Mouse (Mus musculus): Measurements from ENCODE around the gene Pnrc2.

DNA sequence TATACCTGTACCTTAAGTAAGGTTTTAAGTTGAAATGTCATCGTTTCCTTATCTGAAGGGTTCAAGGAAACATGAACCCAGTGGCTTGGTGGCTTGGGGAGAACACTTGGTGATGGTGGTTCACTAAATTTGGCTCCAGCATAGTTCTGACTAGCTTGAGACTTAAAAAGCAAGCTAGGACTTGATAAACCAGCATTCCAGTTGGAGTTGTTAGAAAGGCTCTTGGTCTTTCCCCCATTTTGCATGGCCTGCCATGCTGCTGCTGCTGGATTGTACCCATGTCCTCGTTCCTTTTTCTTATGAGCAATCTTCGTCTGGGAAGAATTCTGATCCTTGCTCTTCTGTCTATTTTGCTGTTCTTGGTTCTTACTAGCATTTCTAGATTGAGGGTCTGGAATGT lies 1.6 kb downstream of the Pnrc2 start:
- no peak for TF ChIP-seq CTCF (IDR thresholded peaks at IDR 0.05; ENCODE audit: low read depth)
- no peak for TF ChIP-seq EP300 (IDR thresholded peaks at IDR 0.05; ENCODE audit: low read depth)
